Mouse (Mus musculus) left cerebral cortex, postnatal 25 days (tissue): ENCODE measurements around the gene Hpcal1. TPM values are rescaled to one million over a fixed set of nuclear protein-coding genes. Genes with fewer than 3 reads are reported as not detected.
A peak's percentile ranks its signal among the peaks of the same experiment; 100 is the strongest.

Source experiments
- DNase-seq, 2 experiments: peaks; one replicate each; pipeline ENCODE4 v3.0.0; 2022; ENCODE audit warnings: low spot score in 2 of 2, mixed read lengths in 1 of 2
- intact Hi-C: fragments of 180-260 bp; cut with DNase I; formaldehyde crosslinking; loops from one replicate; pipeline ENCODE4 v1.15.1; 2025
- total RNA-seq, 2 experiments: library from RNA; stranded (reverse); gene quantifications; 2 replicates each; pipeline ENCODE4 v1.2.3; 2021

Gene Hpcal1
- 10 to 100 TPM; 98.4 to 99.2 TPM for total RNA-seq

GRCm38 (mm10) chr12:17690564-17691281 lies at the start of gene Hpcal1:
TSS of gene Hpcal1 (plus strand) at chr12:17690856.
- intact Hi-C loops, result loop anchor here (2.0 kb wide), 1 partner anchor 134 kb away; no protein-coding TSS in a partner anchor
- DNase-seq, result peak; percentile 87 to 88

GRCm38 (mm10) chr12:17641269-17641668 lies 49.4 kb upstream of the Hpcal1 start:
- no peak for DNase-seq
- intact Hi-C loops, result no loop called here

GRCm38 (mm10) chr12:17644385-17645222 lies 46.1 kb upstream of the Hpcal1 start:
- DNase-seq, result no peak
- intact Hi-C loops, result no loop called here

- intact Hi-C loops, result no loop called here
- no peak for DNase-seq
Observed at GRCm38 (mm10) chr12:17646457-17646856, 44.2 kb upstream of the Hpcal1 start.

GRCm38 (mm10) chr12:17651223-17652095 lies 39.2 kb upstream of the Hpcal1 start:
- DNase-seq, result no peak
- intact Hi-C loops, result loop anchor here (5.0 kb wide), 1 partner anchor 89 kb away; no protein-coding TSS in a partner anchor

- intact Hi-C loops, result loop anchor here (5.0 kb wide), 1 partner anchor 90 kb away; no protein-coding TSS in a partner anchor
- no peak for DNase-seq
Observed at GRCm38 (mm10) chr12:17652216-17653050, 38.2 kb upstream of the Hpcal1 start.

GRCm38 (mm10) chr12:17653051-17653783 lies 37.4 kb upstream of the Hpcal1 start:
- DNase-seq, result no peak
- intact Hi-C loops, result loop anchor here (5.0 kb wide), 1 partner anchor 91 kb away; no protein-coding TSS in a partner anchor

- intact Hi-C loops, result no loop called here
- no peak for DNase-seq
Observed at GRCm38 (mm10) chr12:17657561-17658195, 33.0 kb upstream of the Hpcal1 start.

- intact Hi-C loops, result no loop called here
- no peak for DNase-seq
Observed at GRCm38 (mm10) chr12:17658521-17658920, 32.1 kb upstream of the Hpcal1 start.

GRCm38 (mm10) chr12:17661483-17661920 lies 29.2 kb upstream of the Hpcal1 start:
- intact Hi-C loops, result loop anchor here (10.0 kb wide), 1 partner anchor 133 kb away; no protein-coding TSS in a partner anchor
- peak in 1 of 2 experiments; percentile 4 for DNase-seq

- intact Hi-C loops, result loop anchor here (10.0 kb wide), 1 partner anchor 131 kb away; no protein-coding TSS in a partner anchor
- DNase-seq, result no peak
Observed at GRCm38 (mm10) chr12:17663991-17664635, 26.5 kb upstream of the Hpcal1 start.

- intact Hi-C loops, result loop anchor here (10.0 kb wide), 1 partner anchor 129 kb away; no protein-coding TSS in a partner anchor
- no peak for DNase-seq
Observed at GRCm38 (mm10) chr12:17665906-17666326, 24.7 kb upstream of the Hpcal1 start.

GRCm38 (mm10) chr12:17666616-17667015 lies 24.0 kb upstream of the Hpcal1 start:
- DNase-seq, result peak in 1 of 2 experiments; percentile 6
- intact Hi-C loops, result loop anchor here (10.0 kb wide), 1 partner anchor 128 kb away; no protein-coding TSS in a partner anchor

GRCm38 (mm10) chr12:17673729-17674128 lies 16.9 kb upstream of the Hpcal1 start:
- intact Hi-C loops, result no loop called here
- DNase-seq, result no peak

GRCm38 (mm10) chr12:17674182-17674812 lies 16.4 kb upstream of the Hpcal1 start:
- intact Hi-C loops, result no loop called here
- no peak for DNase-seq

- no peak for DNase-seq
- intact Hi-C loops, result no loop called here
Observed at GRCm38 (mm10) chr12:17677743-17678142, 12.9 kb upstream of the Hpcal1 start.
